Mouse (Mus musculus): ENCODE data around the gene Trib3.

GRCm38 (mm10) chr2:152323971-152324370 is 19.9 kb downstream of the Trib3 start:
- TF ChIP-seq CTCF (IDR thresholded peaks at IDR 0.05; ENCODE audit: low read depth, low read length) (no peak), POLR2A (IDR thresholded peaks at IDR 0.05; ENCODE audit: extremely low read depth, insufficient read depth, low read length) (no peak)
